Mouse (Mus musculus): ENCODE results near the gene Zfp956. TPM values are rescaled to one million over a fixed set of nuclear protein-coding genes. Genes with fewer than 3 reads are reported as not detected.

Zfp956 gene
- total and polyA plus RNA-seq, 3 experiments, result 11.0 to 13.1 TPM; not detected in 1

GRCm38 (mm10) chr6:47943021-47943691 lies 10.0 kb upstream of the Zfp956 start:
- no peaks in the 10 kb centered on the region for H3K27me3 ChIP-seq (ENCODE audit: control insufficient read depth in 1 of 2, insufficient read depth in 2 of 2, low read length in 2 of 2)
- no peak overlapping the region for H3K27ac ChIP-seq (ENCODE audit: control insufficient read depth, low read depth, low read length)
- no peaks in the 10 kb centered on the region for H3K4me1 ChIP-seq (ENCODE audit: control insufficient read depth in 1 of 2, insufficient read depth in 2 of 2, low read length in 2 of 2)
- H3K36me3 ChIP-seq (ENCODE audit: control insufficient read depth in 1 of 2, insufficient read depth in 2 of 2, low read length in 2 of 2), result no peaks in the 10 kb centered on the region
- no peak for TF ChIP-seq TBP (IDR thresholded peaks at IDR 0.05; ENCODE audit: low read depth, low read length)
- TF ChIP-seq ZNF384 (IDR thresholded peaks at IDR 0.05; ENCODE audit: low read depth, low read length), result no peak
- no peak for TF ChIP-seq POLR2A (IDR thresholded peaks at IDR 0.05; ENCODE audit: control insufficient read depth in 1 of 2, insufficient read depth in 1 of 2, low read depth in 1 of 2, low read length in 2 of 2, poor library complexity in 1 of 2)
- TF ChIP-seq NRF1 (IDR thresholded peaks at IDR 0.05; ENCODE audit: insufficient read depth, low read depth, low read length, poor library complexity, severe bottlenecking), result no peak
- TF ChIP-seq CHD2 (IDR thresholded peaks at IDR 0.05; ENCODE audit: low read length), result no peak
- TF ChIP-seq POLR2AphosphoS5 (IDR thresholded peaks at IDR 0.05; ENCODE audit: borderline replicate concordance, low read depth, low read length), result no peak
- no peaks in the 10 kb centered on the region for H3K9me3 ChIP-seq (replicated peaks; ENCODE audit: insufficient read depth, low read length)
- no peak overlapping the region for H3K4me3 ChIP-seq (ENCODE audit: control insufficient read depth in 1 of 2, insufficient read depth in 1 of 2, low read depth in 2 of 2, low read length in 2 of 2)
- DNase-seq (ENCODE audit: low read depth, low spot score), result no peak
- H3K79me2 ChIP-seq (ENCODE audit: control insufficient read depth, insufficient read depth, low read length, poor library complexity), result no peaks in the 10 kb centered on the region
- no peak overlapping the region for H3K9ac ChIP-seq (ENCODE audit: control insufficient read depth, low read depth, low read length, poor library complexity, severe bottlenecking)

- Histone ChIP-seq H3K79me2 (ENCODE audit: control insufficient read depth, insufficient read depth, low read length, poor library complexity) (no peaks in the 10 kb centered on the region), H3K9me3 (replicated peaks; ENCODE audit: insufficient read depth, low read length) (no peaks in the 10 kb centered on the region), H3K4me3 (ENCODE audit: control insufficient read depth in 1 of 2, insufficient read depth in 1 of 2, low read depth in 2 of 2, low read length in 2 of 2) (no peak overlapping the region), H3K9ac (ENCODE audit: control insufficient read depth, low read depth, low read length, poor library complexity, severe bottlenecking) (no peak overlapping the region), H3K27me3 (ENCODE audit: control insufficient read depth in 1 of 2, insufficient read depth in 2 of 2, low read length in 2 of 2) (no peaks in the 10 kb centered on the region), H3K36me3 (ENCODE audit: control insufficient read depth in 1 of 2, insufficient read depth in 2 of 2, low read length in 2 of 2) (no peaks in the 10 kb centered on the region), H3K4me1 (ENCODE audit: control insufficient read depth in 1 of 2, insufficient read depth in 2 of 2, low read length in 2 of 2) (no peaks in the 10 kb centered on the region), H3K27ac (ENCODE audit: control insufficient read depth, low read depth, low read length) (no peak overlapping the region)
- no peak for DNase-seq (ENCODE audit: low read depth, low spot score)
- TF ChIP-seq USF2 (IDR thresholded peaks at IDR 0.05; ENCODE audit: borderline replicate concordance in 1 of 2, insufficient read depth in 1 of 2, low read depth in 1 of 2, low read length in 2 of 2) (no peak), ZNF384 (IDR thresholded peaks at IDR 0.05; ENCODE audit: low read depth, low read length) (no peak), CHD2 (IDR thresholded peaks at IDR 0.05; ENCODE audit: low read length) (no peak)
Measured at GRCm38 (mm10) chr6:47943721-47944120, 9.5 kb upstream of the Zfp956 start.

- Histone ChIP-seq H3K79me2 (ENCODE audit: control insufficient read depth, insufficient read depth, low read length, poor library complexity) (no peaks in the 10 kb centered on the region), H3K4me1 (ENCODE audit: control insufficient read depth in 1 of 2, insufficient read depth in 2 of 2, low read length in 2 of 2) (no peaks in the 10 kb centered on the region), H3K36me3 (ENCODE audit: control insufficient read depth in 1 of 2, insufficient read depth in 2 of 2, low read length in 2 of 2) (no peaks in the 10 kb centered on the region), H3K9ac (ENCODE audit: control insufficient read depth, low read depth, low read length, poor library complexity, severe bottlenecking) (no peak overlapping the region), H3K9me3 (replicated peaks; ENCODE audit: insufficient read depth, low read length) (no peaks in the 10 kb centered on the region), H3K27me3 (ENCODE audit: control insufficient read depth in 1 of 2, insufficient read depth in 2 of 2, low read length in 2 of 2) (no peaks in the 10 kb centered on the region), H3K4me3 (ENCODE audit: control insufficient read depth in 1 of 2, insufficient read depth in 1 of 2, low read depth in 2 of 2, low read length in 2 of 2) (no peak overlapping the region), H3K27ac (ENCODE audit: control insufficient read depth, low read depth, low read length) (no peak overlapping the region)
- TF ChIP-seq SIN3A (IDR thresholded peaks at IDR 0.05; ENCODE audit: low read length), result no peak
- TF ChIP-seq TBP (IDR thresholded peaks at IDR 0.05; ENCODE audit: low read depth, low read length), result peak; percentile 78
- no peak for DNase-seq (ENCODE audit: low read depth, low spot score)
Measured at GRCm38 (mm10) chr6:47947388-47947787, 5.8 kb upstream of the Zfp956 start.
